Mouse (Mus musculus): ENCODE measurements around the gene Alcam. TPM values are rescaled to one million over a fixed set of nuclear protein-coding genes. Genes with fewer than 3 reads are reported as not detected.

Alcam gene
- total and polyA plus RNA-seq, 3 experiments: 1.5 to 3.5 (median 2.4) TPM

- Histone ChIP-seq H3K4me1 (ENCODE audit: control insufficient read depth, insufficient read depth, low read length) (no peaks in the 10 kb centered on the region), H3K36me3 (ENCODE audit: control insufficient read depth, insufficient read depth, low read length) (no peaks in the 10 kb centered on the region), H3K9ac (ENCODE audit: low read depth, low read length) (no peak overlapping the region), H3K27ac (no peak overlapping the region), H3K4me3 (no peak overlapping the region), H3K27me3 (ENCODE audit: control insufficient read depth, insufficient read depth, low read length) (no peaks in the 10 kb centered on the region), H3K79me2 (replicated peaks; ENCODE audit: control insufficient read depth, insufficient read depth, low read length) (no peaks in the 10 kb centered on the region)
- DNase-seq: no peak
- WGBS: 89% methylated on average over 2 of the region's 2 CpGs
- intact Hi-C loops (cut with DNase I): no loop called here
- TF ChIP-seq CTCF (IDR thresholded peaks at IDR 0.05) (no peak), EP300 (IDR thresholded peaks at IDR 0.05; ENCODE audit: insufficient read depth, low read depth, low read length) (no peak), POLR2A (IDR thresholded peaks at IDR 0.05; ENCODE audit: insufficient read depth, low read depth, low read length) (no peak)
These were observed 81.9 kb downstream of the Alcam start for GRCm38 (mm10) chr16:52371956-52372355.

GRCm38 (mm10) chr16:52368521-52368920 lies 85.4 kb downstream of the Alcam start:
- H3K9ac ChIP-seq (ENCODE audit: low read depth, low read length): no peak overlapping the region
- intact Hi-C loops (cut with DNase I): no loop called here
- no peaks in the 10 kb centered on the region for H3K27me3 ChIP-seq (ENCODE audit: control insufficient read depth, insufficient read depth, low read length)
- H3K79me2 ChIP-seq (replicated peaks; ENCODE audit: control insufficient read depth, insufficient read depth, low read length): no peaks in the 10 kb centered on the region
- no peaks in the 10 kb centered on the region for H3K36me3 ChIP-seq (ENCODE audit: control insufficient read depth, insufficient read depth, low read length)
- H3K4me1 ChIP-seq (ENCODE audit: control insufficient read depth, insufficient read depth, low read length): no peaks in the 10 kb centered on the region
- no peak for DNase-seq
- H3K27ac ChIP-seq: no peak overlapping the region
- TF ChIP-seq POLR2A (IDR thresholded peaks at IDR 0.05; ENCODE audit: insufficient read depth, low read depth, low read length) (no peak), CTCF (IDR thresholded peaks at IDR 0.05) (no peak)
- H3K4me3 ChIP-seq: no peak overlapping the region
- WGBS: 90% methylated on average over 5 of the region's 5 CpGs

- intact Hi-C loops (cut with DNase I): no loop called here
- H3K4me1 ChIP-seq (ENCODE audit: control insufficient read depth, insufficient read depth, low read length): no peaks in the 10 kb centered on the region
- H3K36me3 ChIP-seq (ENCODE audit: control insufficient read depth, insufficient read depth, low read length): no peaks in the 10 kb centered on the region
- H3K27ac ChIP-seq: no peak overlapping the region
- WGBS: 89% methylated on average over 4 of the region's 4 CpGs
- no peaks in the 10 kb centered on the region for H3K27me3 ChIP-seq (ENCODE audit: control insufficient read depth, insufficient read depth, low read length)
- no peak for DNase-seq
- no peak overlapping the region for H3K9ac ChIP-seq (ENCODE audit: low read depth, low read length)
- no peak overlapping the region for H3K4me3 ChIP-seq
- no peak for TF ChIP-seq POLR2A (IDR thresholded peaks at IDR 0.05; ENCODE audit: insufficient read depth, low read depth, low read length)
- no peak for TF ChIP-seq CTCF (IDR thresholded peaks at IDR 0.05)
- no peak for TF ChIP-seq EP300 (IDR thresholded peaks at IDR 0.05; ENCODE audit: insufficient read depth, low read depth, low read length)
- H3K79me2 ChIP-seq (replicated peaks; ENCODE audit: control insufficient read depth, insufficient read depth, low read length): no peaks in the 10 kb centered on the region
These were observed 87.0 kb downstream of the Alcam start for GRCm38 (mm10) chr16:52366915-52367314.

- Histone ChIP-seq H3K27me3 (ENCODE audit: control insufficient read depth, insufficient read depth, low read length) (no peaks in the 10 kb centered on the region), H3K36me3 (ENCODE audit: control insufficient read depth, insufficient read depth, low read length) (no peaks in the 10 kb centered on the region), H3K4me1 (ENCODE audit: control insufficient read depth, insufficient read depth, low read length) (no peaks in the 10 kb centered on the region), H3K9ac (ENCODE audit: low read depth, low read length) (no peak overlapping the region), H3K79me2 (replicated peaks; ENCODE audit: control insufficient read depth, insufficient read depth, low read length) (no peaks in the 10 kb centered on the region), H3K4me3 (no peak overlapping the region), H3K27ac (no peak overlapping the region)
- no peak for DNase-seq
- no peak for TF ChIP-seq EP300 (IDR thresholded peaks at IDR 0.05; ENCODE audit: insufficient read depth, low read depth, low read length)
- no peak for TF ChIP-seq POLR2A (IDR thresholded peaks at IDR 0.05; ENCODE audit: insufficient read depth, low read depth, low read length)
- no peak for TF ChIP-seq CTCF (IDR thresholded peaks at IDR 0.05)
- WGBS: 92% methylated on average over 4 of the region's 4 CpGs
- intact Hi-C loops (cut with DNase I): no loop called here
These were observed 89.8 kb downstream of the Alcam start for GRCm38 (mm10) chr16:52363944-52364511.

GRCm38 (mm10) chr16:52343467-52344033 lies 110.3 kb downstream of the Alcam start:
- 67% methylated on average over 2 of the region's 2 CpGs for WGBS
- Histone ChIP-seq H3K4me1 (ENCODE audit: control insufficient read depth, insufficient read depth, low read length) (no peaks in the 10 kb centered on the region), H3K79me2 (replicated peaks; ENCODE audit: control insufficient read depth, insufficient read depth, low read length) (no peaks in the 10 kb centered on the region), H3K4me3 (no peak overlapping the region), H3K27me3 (ENCODE audit: control insufficient read depth, insufficient read depth, low read length) (no peaks in the 10 kb centered on the region), H3K9ac (ENCODE audit: low read depth, low read length) (no peak overlapping the region), H3K27ac (no peak overlapping the region), H3K36me3 (ENCODE audit: control insufficient read depth, insufficient read depth, low read length) (no peaks in the 10 kb centered on the region)
- no peak for TF ChIP-seq CTCF (IDR thresholded peaks at IDR 0.05)
- no peak for TF ChIP-seq EP300 (IDR thresholded peaks at IDR 0.05; ENCODE audit: insufficient read depth, low read depth, low read length)
- TF ChIP-seq POLR2A (IDR thresholded peaks at IDR 0.05; ENCODE audit: insufficient read depth, low read depth, low read length): no peak
- intact Hi-C loops (cut with DNase I): no loop called here
- no peak for DNase-seq

GRCm38 (mm10) chr16:52342694-52343466 lies 111.0 kb downstream of the Alcam start:
- no peak for DNase-seq
- no peak overlapping the region for H3K4me3 ChIP-seq
- H3K4me1 ChIP-seq (ENCODE audit: control insufficient read depth, insufficient read depth, low read length): no peaks in the 10 kb centered on the region
- H3K9ac ChIP-seq (ENCODE audit: low read depth, low read length): no peak overlapping the region
- intact Hi-C loops (cut with DNase I): no loop called here
- 58% methylated on average over 8 of the region's 8 CpGs for WGBS
- TF ChIP-seq POLR2A (IDR thresholded peaks at IDR 0.05; ENCODE audit: insufficient read depth, low read depth, low read length) (no peak), CTCF (IDR thresholded peaks at IDR 0.05) (no peak), EP300 (IDR thresholded peaks at IDR 0.05; ENCODE audit: insufficient read depth, low read depth, low read length) (no peak)
- H3K27ac ChIP-seq: no peak overlapping the region
- H3K36me3 ChIP-seq (ENCODE audit: control insufficient read depth, insufficient read depth, low read length): no peaks in the 10 kb centered on the region
- H3K79me2 ChIP-seq (replicated peaks; ENCODE audit: control insufficient read depth, insufficient read depth, low read length): no peaks in the 10 kb centered on the region
- H3K27me3 ChIP-seq (ENCODE audit: control insufficient read depth, insufficient read depth, low read length): no peaks in the 10 kb centered on the region
